Mouse (Mus musculus): ENCODE results near the gene Tsga10ip. TPM values are rescaled to one million over a fixed set of nuclear protein-coding genes. Genes with fewer than 3 reads are reported as not detected.
"Not testable (repeated sequence)": the region's sequence is repeated elsewhere in the genome, so short reads cannot be mapped to it uniquely, and the experiment has no call there.

Tsga10ip gene
- total and polyA plus RNA-seq, 2 experiments, result not detected

- no peaks in the 10 kb centered on the region for H3K27me3 ChIP-seq (ENCODE audit: control insufficient read depth, insufficient read depth, low read length)
- no peak overlapping the region for H3K9ac ChIP-seq (ENCODE audit: low read depth, low read length)
- peaks cover 3% of the 10 kb centered on the region; the same call in 1 of the 2 replicates for H3K79me2 ChIP-seq (ENCODE audit: control insufficient read depth, insufficient read depth, low read length)
- WGBS, result 93% methylated on average over 2 of the region's 2 CpGs
- no peak for DNase-seq (ENCODE audit: extremely low read depth, low read depth, low spot score)
- H3K4me1 ChIP-seq (ENCODE audit: control insufficient read depth, insufficient read depth, low read length), result peaks cover 3% of the 10 kb centered on the region; the same call in 1 of the 2 replicates
- TF ChIP-seq POLR2A (IDR thresholded peaks at IDR 0.05; ENCODE audit: extremely low read depth, insufficient read depth, low read length), result no peak
- H3K27ac ChIP-seq (replicated peaks; ENCODE audit: insufficient read depth, low read depth, low read length), result no peak overlapping the region
- H3K4me3 ChIP-seq (ENCODE audit: insufficient read depth, low read depth, low read length), result no peak overlapping the region
- no peaks in the 10 kb centered on the region for H3K36me3 ChIP-seq (ENCODE audit: control insufficient read depth, insufficient read depth, low read length)
Measured at GRCm38 (mm10) chr19:5362186-5362585, 40.1 kb downstream of the Tsga10ip start.

GRCm38 (mm10) chr19:5356080-5356479 is 46.2 kb downstream of the Tsga10ip start:
- no peaks in the 10 kb centered on the region for H3K27me3 ChIP-seq (ENCODE audit: control insufficient read depth, insufficient read depth, low read length)
- H3K79me2 ChIP-seq (ENCODE audit: control insufficient read depth, insufficient read depth, low read length), result no peaks in the 10 kb centered on the region
- DNase-seq (ENCODE audit: extremely low read depth, low read depth, low spot score), result no peak
- H3K4me1 ChIP-seq (ENCODE audit: control insufficient read depth, insufficient read depth, low read length), result no peaks in the 10 kb centered on the region
- no peak overlapping the region for H3K27ac ChIP-seq (replicated peaks; ENCODE audit: insufficient read depth, low read depth, low read length)
- H3K9ac ChIP-seq (ENCODE audit: low read depth, low read length), result no peak overlapping the region
- no peak for TF ChIP-seq POLR2A (IDR thresholded peaks at IDR 0.05; ENCODE audit: extremely low read depth, insufficient read depth, low read length)
- TF ChIP-seq CTCF (IDR thresholded peaks at IDR 0.05; ENCODE audit: low read depth, low read length), result no peak
- no peak overlapping the region for H3K4me3 ChIP-seq (ENCODE audit: insufficient read depth, low read depth, low read length)
- no CpG with 5 or more reads among the region's 1 CpGs for WGBS
- H3K36me3 ChIP-seq (ENCODE audit: control insufficient read depth, insufficient read depth, low read length), result no peaks in the 10 kb centered on the region

- TF ChIP-seq POLR2A (IDR thresholded peaks at IDR 0.05; ENCODE audit: extremely low read depth, insufficient read depth, low read length) (no peak), CTCF (IDR thresholded peaks at IDR 0.05; ENCODE audit: low read depth, low read length) (no peak)
- no peaks in the 10 kb centered on the region for H3K79me2 ChIP-seq (ENCODE audit: control insufficient read depth, insufficient read depth, low read length)
- H3K27ac ChIP-seq (replicated peaks; ENCODE audit: insufficient read depth, low read depth, low read length), result no peak overlapping the region
- peaks cover 3% of the 10 kb centered on the region; the same call in 1 of the 2 replicates for H3K4me1 ChIP-seq (ENCODE audit: control insufficient read depth, insufficient read depth, low read length)
- H3K4me3 ChIP-seq (ENCODE audit: insufficient read depth, low read depth, low read length), result no peak overlapping the region
- H3K9ac ChIP-seq (ENCODE audit: low read depth, low read length), result no peak overlapping the region
- H3K27me3 ChIP-seq (ENCODE audit: control insufficient read depth, insufficient read depth, low read length), result no peaks in the 10 kb centered on the region
- no peaks in the 10 kb centered on the region for H3K36me3 ChIP-seq (ENCODE audit: control insufficient read depth, insufficient read depth, low read length)
- WGBS, result 76% methylated on average over 2 of the region's 2 CpGs
- no peak for DNase-seq (ENCODE audit: extremely low read depth, low read depth, low spot score)
Measured at GRCm38 (mm10) chr19:5353609-5354008, 48.7 kb downstream of the Tsga10ip start.

- H3K36me3 ChIP-seq (ENCODE audit: control insufficient read depth, insufficient read depth, low read length); DNase-seq (ENCODE audit: extremely low read depth, low read depth, low spot score); H3K9ac ChIP-seq (ENCODE audit: low read depth, low read length); H3K79me2 ChIP-seq (ENCODE audit: control insufficient read depth, insufficient read depth, low read length); H3K4me1 ChIP-seq (ENCODE audit: control insufficient read depth, insufficient read depth, low read length); H3K27me3 ChIP-seq (ENCODE audit: control insufficient read depth, insufficient read depth, low read length); H3K27ac ChIP-seq (replicated peaks; ENCODE audit: insufficient read depth, low read depth, low read length): not testable (repeated sequence)
- H3K4me3 ChIP-seq (ENCODE audit: insufficient read depth, low read depth, low read length), result peak within 1 kb of the TSS; percentile 38; the same call in 1 of the 2 replicates
- 80% methylated on average over 6 of the region's 6 CpGs for WGBS
Measured at GRCm38 (mm10) chr19:5349502-5349873, 52.8 kb downstream of the Tsga10ip start, which contains the start of gene Cst6. TSS of gene Cst6 (minus strand) at chr19:5349574.

GRCm38 (mm10) chr19:5348526-5349501 is 53.5 kb downstream of the Tsga10ip start:
- Histone ChIP-seq H3K79me2 (ENCODE audit: control insufficient read depth, insufficient read depth, low read length) (no peaks in the 10 kb centered on the region), H3K36me3 (ENCODE audit: control insufficient read depth, insufficient read depth, low read length) (no peaks in the 10 kb centered on the region), H3K27me3 (ENCODE audit: control insufficient read depth, insufficient read depth, low read length) (no peaks in the 10 kb centered on the region), H3K4me3 (ENCODE audit: insufficient read depth, low read depth, low read length) (peak overlapping the region; percentile 38; the same call in 1 of the 2 replicates), H3K27ac (replicated peaks; ENCODE audit: insufficient read depth, low read depth, low read length) (no peak overlapping the region), H3K9ac (ENCODE audit: low read depth, low read length) (no peak overlapping the region; the same call in 1 of the 2 replicates), H3K4me1 (ENCODE audit: control insufficient read depth, insufficient read depth, low read length) (peaks cover 3% of the 10 kb centered on the region; the same call in 1 of the 2 replicates)
- TF ChIP-seq POLR2A (IDR thresholded peaks at IDR 0.05; ENCODE audit: extremely low read depth, insufficient read depth, low read length) (no peak), CTCF (IDR thresholded peaks at IDR 0.05; ENCODE audit: low read depth, low read length) (0 out of 2 replicates have a peak, but pooled peaks have one; percentile 13)
- DNase-seq (ENCODE audit: extremely low read depth, low read depth, low spot score), result peak; percentile 11
- 10% methylated on average over 34 of the region's 34 CpGs for WGBS

GRCm38 (mm10) chr19:5348064-5348463 is 54.3 kb downstream of the Tsga10ip start:
- 82% methylated on average over 6 of the region's 6 CpGs for WGBS

More at GRCm38 (mm10) chr19:5348064-5348463, 54.3 kb downstream of the Tsga10ip start:
- H3K27me3 ChIP-seq (ENCODE audit: control insufficient read depth, insufficient read depth, low read length), result no peaks in the 10 kb centered on the region
- H3K27ac ChIP-seq (replicated peaks; ENCODE audit: insufficient read depth, low read depth, low read length), result no peak overlapping the region
- no peak overlapping the region for H3K4me3 ChIP-seq (ENCODE audit: insufficient read depth, low read depth, low read length)
- TF ChIP-seq CTCF (IDR thresholded peaks at IDR 0.05; ENCODE audit: low read depth, low read length), result no peak
- TF ChIP-seq POLR2A (IDR thresholded peaks at IDR 0.05; ENCODE audit: extremely low read depth, insufficient read depth, low read length), result no peak
- H3K36me3 ChIP-seq (ENCODE audit: control insufficient read depth, insufficient read depth, low read length), result no peaks in the 10 kb centered on the region
- no peak overlapping the region for H3K9ac ChIP-seq (ENCODE audit: low read depth, low read length)
- H3K4me1 ChIP-seq (ENCODE audit: control insufficient read depth, insufficient read depth, low read length), result peaks cover 3% of the 10 kb centered on the region; the same call in 1 of the 2 replicates
- DNase-seq (ENCODE audit: extremely low read depth, low read depth, low spot score), result no peak
- no peaks in the 10 kb centered on the region for H3K79me2 ChIP-seq (ENCODE audit: control insufficient read depth, insufficient read depth, low read length)
